Comparison of ENCODE assay signal across 8 mouse cellular contexts in genomic region chr6:29610020-29610640, GRCm38 (mm10). TPM values are rescaled to one million over a fixed set of nuclear protein-coding genes. Genes with fewer than 3 reads are reported as not detected.
DNase-seq lines count a peak whose midpoint lies in the region; ATAC-seq and TF ChIP-seq lines count a peak whose summit lies in the region.
"Not testable (repeated sequence)": the region's sequence is repeated elsewhere in the genome, so short reads cannot be mapped to it uniquely, and the experiment has no call there.

No protein-coding gene starts in this region.

- ATAC-seq in forebrain, embryonic 12.5 days (ENCODE audit: low FRiP score): peak; percentile 42; the same call in 1 of the 2 replicates
- ATAC-seq in heart, postnatal 0 days (ENCODE audit: insufficient read depth, low read depth); kidney, embryonic 14.5 days (ENCODE audit: low FRiP score, low TSS enrichment); midbrain, embryonic 13.5 days: not testable (repeated sequence)
- ATAC-seq in liver, embryonic 13.5 days (ENCODE audit: low read depth): peak; percentile 27

- peak overlapping the region; percentile 71 for H3K4me2 ChIP-seq in forebrain, embryonic 12.5 days
- H3K4me2 ChIP-seq in heart, postnatal 0 days (ENCODE audit: low read depth, low read length): peak overlapping the region; percentile 72
- H3K4me2 ChIP-seq in kidney, embryonic 14.5 days (replicated peaks; ENCODE audit: low read depth, low read length): peak overlapping the region; percentile 50
- peak overlapping the region; percentile 85 for H3K4me2 ChIP-seq in liver, embryonic 13.5 days
- H3K4me2 ChIP-seq in midbrain, embryonic 13.5 days (replicated peaks): peak overlapping the region; percentile 84

- 12% methylated on average over 13 of the region's 13 CpGs for WGBS in bone marrow, adult 2 months
- 31% methylated on average over 13 of the region's 13 CpGs for WGBS in forebrain, embryonic 12.5 days
- 14% methylated on average over 13 of the region's 13 CpGs for WGBS in heart, postnatal 0 days
- 31% methylated on average over 13 of the region's 13 CpGs for WGBS in kidney, embryonic 14.5 days
- WGBS in liver, embryonic 13.5 days (ENCODE audit: insufficient replicate concordance): 21% methylated on average over 13 of the region's 13 CpGs
- 31% methylated on average over 13 of the region's 13 CpGs for WGBS in midbrain, embryonic 13.5 days
- WGBS in spleen, adult 2 months: 21% methylated on average over 13 of the region's 13 CpGs

- not testable (repeated sequence) for TF ChIP-seq CTCF in bone marrow, adult 2 months (IDR thresholded peaks at IDR 0.05; ENCODE audit: control insufficient read depth, insufficient read depth, low read length); heart, postnatal 0 days (IDR thresholded peaks at IDR 0.05; ENCODE audit: low read depth); spleen, adult 2 months (IDR thresholded peaks at IDR 0.05; ENCODE audit: extremely low read depth, insufficient read depth, insufficient read length, insufficient replicate concordance)

- H3K4me1 ChIP-seq in bone marrow, adult 2 months (ENCODE audit: control insufficient read depth, insufficient read depth, low read length); kidney, embryonic 14.5 days (ENCODE audit: control insufficient read depth, insufficient read depth, low read length); spleen, adult 2 months (ENCODE audit: control insufficient read depth, insufficient read depth, insufficient read length): not testable (repeated sequence)
- H3K4me1 ChIP-seq in forebrain, embryonic 12.5 days: peaks cover 19% of the 10 kb centered on the region
- peaks cover 13% of the 10 kb centered on the region; the same call in 1 of the 2 replicates for H3K4me1 ChIP-seq in heart, postnatal 0 days (ENCODE audit: control insufficient read depth, insufficient read depth)
- peaks cover 34% of the 10 kb centered on the region for H3K4me1 ChIP-seq in liver, embryonic 13.5 days (replicated peaks)
- peaks cover 30% of the 10 kb centered on the region for H3K4me1 ChIP-seq in midbrain, embryonic 13.5 days (replicated peaks)

- H3K27ac ChIP-seq in bone marrow, adult 2 months (ENCODE audit: control insufficient read depth, insufficient read depth, low read depth, low read length, poor library complexity): peak overlapping the region; percentile 82
- H3K27ac ChIP-seq in forebrain, embryonic 12.5 days: peak overlapping the region; percentile 86
- peak overlapping the region; percentile 91 for H3K27ac ChIP-seq in heart, postnatal 0 days (ENCODE audit: low read depth)
- peak overlapping the region; percentile 72 for H3K27ac ChIP-seq in kidney, embryonic 14.5 days (ENCODE audit: low read depth, low read length)
- H3K27ac ChIP-seq in liver, embryonic 13.5 days: peak overlapping the region; percentile 83
- peak overlapping the region; percentile 90 for H3K27ac ChIP-seq in midbrain, embryonic 13.5 days
- peak overlapping the region; percentile 87 for H3K27ac ChIP-seq in spleen, adult 2 months (ENCODE audit: insufficient read depth, low read length)

- not testable (repeated sequence) for H3K27me3 ChIP-seq in forebrain, embryonic 12.5 days; heart, postnatal 0 days (ENCODE audit: control insufficient read depth, insufficient read depth, low read length); kidney, embryonic 14.5 days (ENCODE audit: control insufficient read depth, insufficient read depth, low read length); liver, embryonic 13.5 days; midbrain, embryonic 13.5 days; spleen, adult 2 months (ENCODE audit: control insufficient read depth, insufficient read depth, low read length)

- TF ChIP-seq POLR2A in bone marrow, adult 2 months (IDR thresholded peaks at IDR 0.05; ENCODE audit: borderline replicate concordance, control insufficient read depth, low read depth, low read length); spleen, adult 2 months (IDR thresholded peaks at IDR 0.05; ENCODE audit: low read depth, low read length): not testable (repeated sequence)

- H3K9me3 ChIP-seq in forebrain, embryonic 12.5 days; heart, postnatal 0 days (replicated peaks; ENCODE audit: control insufficient read depth, low read length); kidney, embryonic 14.5 days (ENCODE audit: control insufficient read depth, low read length); liver, embryonic 13.5 days (replicated peaks); midbrain, embryonic 13.5 days: not testable (repeated sequence)

- peak; percentile 24 for DNase-seq in 416B (ENCODE audit: low read depth)
- DNase-seq in heart, postnatal 0 days (ENCODE audit: low spot score); liver, embryonic 13.5 days; spleen, adult 2 months (ENCODE audit: low read depth in 1 of 2, low spot score in 2 of 2): not testable (repeated sequence)

- TF ChIP-seq EP300 in heart, postnatal 0 days (IDR thresholded peaks at IDR 0.05; ENCODE audit: low read depth): not testable (repeated sequence)

- peak overlapping the region; percentile 82 for H3K9ac ChIP-seq in forebrain, embryonic 12.5 days
- peak overlapping the region; percentile 92 for H3K9ac ChIP-seq in heart, postnatal 0 days (replicated peaks; ENCODE audit: low read depth, low read length)
- H3K9ac ChIP-seq in kidney, embryonic 14.5 days (ENCODE audit: low read depth, low read length): peak overlapping the region; percentile 85
- H3K9ac ChIP-seq in liver, embryonic 13.5 days: peak overlapping the region; percentile 92
- H3K9ac ChIP-seq in midbrain, embryonic 13.5 days (replicated peaks): peak overlapping the region; percentile 94; the same call in 1 of the 2 replicates

- peak overlapping the region; percentile 94 for H3K4me3 ChIP-seq in bone marrow, adult 2 months (replicated peaks; ENCODE audit: control insufficient read depth, low read depth, low read length)
- peak overlapping the region; percentile 73 for H3K4me3 ChIP-seq in forebrain, embryonic 12.5 days (replicated peaks)
- peak overlapping the region; percentile 97 for H3K4me3 ChIP-seq in heart, postnatal 0 days (ENCODE audit: low read depth, low read length)
- peak overlapping the region; percentile 84 for H3K4me3 ChIP-seq in kidney, embryonic 14.5 days (ENCODE audit: low read length)
- peak overlapping the region; percentile 97 for H3K4me3 ChIP-seq in liver, embryonic 13.5 days (replicated peaks)
- peak overlapping the region; percentile 100 for H3K4me3 ChIP-seq in midbrain, embryonic 13.5 days (replicated peaks)
- H3K4me3 ChIP-seq in spleen, adult 2 months (ENCODE audit: extremely low read depth, insufficient read depth, insufficient read length): peak overlapping the region; percentile 90

- H3K36me3 ChIP-seq in forebrain, embryonic 12.5 days (replicated peaks); heart, postnatal 0 days (replicated peaks; ENCODE audit: control insufficient read depth, insufficient read depth, low read length); kidney, embryonic 14.5 days (ENCODE audit: control insufficient read depth, insufficient read depth, low read length); liver, embryonic 13.5 days; midbrain, embryonic 13.5 days; spleen, adult 2 months (ENCODE audit: control insufficient read depth, insufficient read depth, low read length): not testable (repeated sequence)

RNA-seq across cellular contexts. Expression of gene Tnpo3, which starts 0.4 kb away (rescaled TPM):
- 22.1 and 33.0 TPM in 2 replicates for polyA plus RNA-seq in bone marrow, adult 2 months (2011; ENCODE audit: insufficient read depth, insufficient read length, low replicate concordance, missing spikeins)
- 119 and 123 TPM in 2 replicates for polyA plus RNA-seq in forebrain, embryonic 12.5 days (2016; fragmentation: Nextera tagmentation; extraction: Ambion mirVana)
- total RNA-seq in heart, postnatal 0 days (2014; rRNA removed; ENCODE audit: low replicate concordance): 55.1 and 55.5 TPM in 2 replicates
- 35.7 and 37.3 TPM in 2 replicates for polyA plus RNA-seq in heart, postnatal 0 days (2015; fragmentation: Nextera tagmentation; extraction: Ambion mirVana)
- polyA plus RNA-seq in kidney, embryonic 14.5 days (2014; fragmentation: Nextera tagmentation; extraction: Ambion mirVana): 58.8 and 104 TPM in 2 replicates
- polyA plus RNA-seq in liver, embryonic 13.5 days (2015; fragmentation: Nextera tagmentation; extraction: Ambion mirVana): 38.2 and 43.1 TPM in 2 replicates
- 97.7 and 106 TPM in 2 replicates for polyA plus RNA-seq in midbrain, embryonic 13.5 days (2015; fragmentation: Nextera tagmentation; extraction: Ambion mirVana)
- polyA plus RNA-seq in spleen, adult 2 months (2012; rRNA removed): 33.4 and 39.1 TPM in 2 replicates
